Mouse (Mus musculus) cerebellum, adult 2 months (tissue): ENCODE measurements at regions not wholly inside any gene's neighbourhood (a gene's known extent, or its start where the extent isn't known, plus 50 kb on each side); places are given as distances from the start of the nearest gene placed in this dataset.

Experiments
- DNase-seq, 2 experiments: peaks; one replicate each; pipeline ENCODE4 v3.0.0; 2021
- H3K27ac ChIP-seq: fragments of 200-500 bp; 2 replicates; pipeline ENCODE4 v1.5.1; 2012; ENCODE audit warnings: low read length, control low read depth, inconsistent platforms; ENCODE audit not compliant: insufficient read depth
- H3K27me3 ChIP-seq: fragments of 200-500 bp; 2 replicates; pipeline ENCODE4 v1.6.1; 2012; ENCODE audit warnings: inconsistent platforms, mild to moderate bottlenecking, low read length, moderate library complexity; ENCODE audit not compliant: control insufficient read depth, insufficient read depth
- H3K4me1 ChIP-seq: fragments of 200-500 bp; 2 replicates; pipeline ENCODE4 v1.6.1; 2011; ENCODE audit warnings: low read length; ENCODE audit not compliant: control insufficient read depth, insufficient read depth
- H3K4me3 ChIP-seq: fragments of 200-500 bp; replicated peaks from 2 replicates; pipeline ENCODE3; 2011; ENCODE audit warnings: mild to moderate bottlenecking, low read depth, low read length, control low read depth; ENCODE audit not compliant: insufficient read depth
- CTCF ChIP-seq: fragments of 200-500 bp; IDR thresholded peaks from 2 replicates; pipeline ENCODE4 v1.5.1; 2011; ENCODE audit warnings: low read depth, mild to moderate bottlenecking, control low read depth, low read length, moderate library complexity, borderline replicate concordance; ENCODE audit not compliant: insufficient read depth
- POLR2A ChIP-seq: fragments of 200-500 bp; IDR thresholded peaks from 2 replicates; pipeline ENCODE4 v1.6.1; 2011; ENCODE audit warnings: low read length, control low read depth, borderline replicate concordance; ENCODE audit not compliant: insufficient read depth
- WGBS: fragments of 180-500 bp; shearing (Covaris S2); methylation state at CpG from one replicate; pipeline ENCODE4 v1.1.7; 2018; 5-methylcytosine and 5-hydroxymethylcytosine counted together

DNA sequence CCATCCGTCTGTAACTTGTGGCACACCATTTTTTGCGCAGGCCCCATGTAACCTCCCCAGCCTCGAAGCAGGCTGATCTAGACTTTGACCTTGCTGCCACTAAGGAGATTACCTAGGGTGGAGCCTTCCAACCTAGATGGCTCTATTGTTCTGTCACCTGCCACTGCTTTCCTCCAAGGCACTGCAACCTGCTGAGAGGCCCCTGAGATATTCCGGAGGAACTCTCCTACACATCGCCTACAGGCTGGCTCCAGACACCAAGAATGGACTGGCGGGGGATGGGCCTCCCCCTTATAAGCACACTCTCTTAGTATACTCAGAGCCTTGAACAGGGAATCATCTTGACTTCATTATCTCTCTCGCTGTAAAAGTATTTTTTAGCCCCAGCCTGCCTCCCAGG, 331.7 kb upstream of the Mtpn start:
- DNase-seq = no peak
- 75% methylated on average over 7 of the region's 7 CpGs for WGBS
- no peaks in the 10 kb centered on the region for H3K4me1 ChIP-seq
- H3K27me3 ChIP-seq = no peaks in the 10 kb centered on the region
- TF ChIP-seq POLR2A (no peak), CTCF (no peak)
- no peak overlapping the region for H3K27ac ChIP-seq
- H3K4me3 ChIP-seq = no peak overlapping the region

DNA sequence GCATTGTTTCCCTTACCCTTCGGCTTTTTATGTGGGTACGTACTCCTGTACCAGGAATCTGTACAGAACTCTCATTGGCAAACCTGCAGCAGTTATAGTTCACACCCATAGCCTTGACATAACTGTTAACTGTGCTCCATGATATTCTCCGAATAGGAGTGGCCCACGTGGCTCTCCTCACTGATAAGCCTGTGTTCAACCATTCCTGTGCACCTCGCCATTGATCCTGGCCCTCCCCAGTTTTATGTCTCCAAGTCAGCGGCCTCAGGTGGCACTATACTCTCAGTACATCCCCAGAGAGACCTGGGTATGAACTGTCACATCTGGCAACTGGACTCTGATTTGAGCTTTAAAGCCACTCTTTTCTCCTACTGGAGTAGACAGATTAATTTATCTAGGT, 324.5 kb upstream of the Mtpn start:
- no peak for DNase-seq
- no peak overlapping the region for H3K27ac ChIP-seq
- 86% methylated on average over 6 of the region's 6 CpGs for WGBS
- no peaks in the 10 kb centered on the region for H3K27me3 ChIP-seq
- no peak for TF ChIP-seq CTCF
- H3K4me3 ChIP-seq = no peak overlapping the region
- H3K4me1 ChIP-seq = no peaks in the 10 kb centered on the region; the same call in 1 of the 2 replicates

DNA sequence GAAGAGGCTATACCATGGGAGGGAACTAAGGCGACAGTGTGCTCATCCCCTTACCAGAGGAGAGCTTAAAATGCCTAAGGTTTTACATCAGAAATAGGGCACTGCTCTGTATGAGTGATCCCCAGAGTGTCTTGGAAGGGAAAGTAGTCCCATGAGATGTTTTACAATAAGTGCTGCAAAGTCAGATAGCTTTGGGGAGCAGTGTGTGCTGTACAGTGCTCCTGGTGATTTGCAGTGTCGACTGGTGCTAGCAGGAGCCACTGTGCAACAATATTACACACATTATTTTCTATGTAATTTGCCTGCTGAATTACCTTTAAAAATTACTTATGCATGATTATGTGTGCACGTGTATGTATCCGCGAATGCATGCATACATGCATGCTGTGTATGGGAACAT, 314.3 kb upstream of the Mtpn start:
- TF ChIP-seq CTCF (no peak), POLR2A (no peak)
- H3K4me3 ChIP-seq = no peak overlapping the region
- H3K27ac ChIP-seq = no peak overlapping the region
- no peaks in the 10 kb centered on the region for H3K4me1 ChIP-seq
- H3K27me3 ChIP-seq = no peaks in the 10 kb centered on the region
- no peak for DNase-seq
- 85% methylated on average over 5 of the region's 5 CpGs for WGBS

DNA sequence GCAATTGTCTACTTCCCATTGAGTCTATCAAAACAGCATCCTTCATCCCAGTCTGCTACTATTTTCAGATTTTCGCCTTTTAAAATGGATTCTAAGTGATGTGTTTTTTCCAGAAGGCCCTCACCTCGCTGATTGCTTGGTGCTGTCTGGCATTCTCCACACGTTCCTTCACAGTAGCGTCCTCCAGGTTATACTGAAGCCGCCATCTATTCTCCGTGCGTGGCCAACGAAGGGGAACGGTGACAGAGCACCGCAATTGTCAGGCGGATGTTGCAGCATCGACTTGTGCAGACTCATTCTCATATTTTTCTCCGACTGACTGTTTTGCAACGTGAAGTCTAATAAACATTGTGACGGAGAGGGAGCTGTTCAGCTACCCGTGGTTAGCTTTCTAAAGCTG, 277.0 kb upstream of the Mtpn start:
- Histone ChIP-seq H3K27ac (no peak overlapping the region), H3K27me3 (no peaks in the 10 kb centered on the region), H3K4me1 (no peaks in the 10 kb centered on the region), H3K4me3 (no peak overlapping the region)
- no peak for DNase-seq
- WGBS = 85% methylated on average over 16 of the region's 16 CpGs
- TF ChIP-seq CTCF = no peak
- no peak for TF ChIP-seq POLR2A

DNA sequence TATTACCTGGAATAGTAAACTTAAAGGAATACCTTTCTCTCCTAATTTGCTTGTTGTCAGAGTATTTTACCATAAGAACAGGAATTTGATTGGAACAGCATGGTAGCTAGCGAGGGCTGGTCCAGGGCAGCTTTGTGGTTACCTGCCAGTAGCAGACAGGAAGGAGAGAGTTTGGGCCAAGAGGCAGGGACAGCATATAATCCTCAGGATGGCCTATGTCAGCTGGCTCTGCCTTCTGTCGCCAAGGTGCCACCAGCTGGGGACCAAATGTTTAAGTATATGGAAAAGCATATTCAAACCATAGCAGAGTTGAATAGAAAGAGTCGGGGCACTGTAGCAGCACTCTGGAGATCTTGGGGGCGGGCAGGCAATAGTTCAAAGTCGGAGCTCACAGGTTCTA, 274.8 kb upstream of the Mtpn start:
- TF ChIP-seq CTCF (no peak), POLR2A (no peak)

DNA sequence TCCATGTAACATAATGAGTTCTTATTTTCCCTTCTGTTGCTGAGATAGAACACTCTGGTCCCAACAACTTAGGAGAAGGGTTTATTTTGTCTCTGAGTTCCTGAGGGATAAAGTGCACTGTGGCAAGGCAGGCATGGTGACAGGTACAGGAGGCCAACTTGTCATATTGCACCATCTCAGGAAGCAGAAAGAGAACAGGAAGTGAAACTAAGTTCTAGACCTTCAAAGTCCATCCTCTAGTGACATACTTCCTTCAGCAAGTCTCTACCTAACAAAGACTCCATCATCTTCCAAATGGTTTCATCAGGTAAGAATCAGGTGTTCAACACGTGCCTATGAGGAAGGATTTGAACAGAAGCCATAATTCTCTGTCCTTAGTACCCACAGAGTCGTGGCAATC, 266.1 kb upstream of the Mtpn start:
- no peak for DNase-seq
- H3K4me3 ChIP-seq = no peak overlapping the region
- H3K4me1 ChIP-seq = no peaks in the 10 kb centered on the region
- no peaks in the 10 kb centered on the region for H3K27me3 ChIP-seq
- H3K27ac ChIP-seq = no peak overlapping the region
- TF ChIP-seq CTCF = no peak
- no peak for TF ChIP-seq POLR2A
- WGBS = 78% methylated on average over 2 of the region's 2 CpGs

More for the DNA sequence above, 274.8 kb upstream of the Mtpn start:
- DNase-seq = peak; percentile 46 to 63
- 23% methylated on average over 5 of the region's 5 CpGs for WGBS
- no peaks in the 10 kb centered on the region for H3K4me1 ChIP-seq
- H3K4me3 ChIP-seq = no peak overlapping the region
- H3K27me3 ChIP-seq = no peaks in the 10 kb centered on the region
- no peak overlapping the region for H3K27ac ChIP-seq

DNA sequence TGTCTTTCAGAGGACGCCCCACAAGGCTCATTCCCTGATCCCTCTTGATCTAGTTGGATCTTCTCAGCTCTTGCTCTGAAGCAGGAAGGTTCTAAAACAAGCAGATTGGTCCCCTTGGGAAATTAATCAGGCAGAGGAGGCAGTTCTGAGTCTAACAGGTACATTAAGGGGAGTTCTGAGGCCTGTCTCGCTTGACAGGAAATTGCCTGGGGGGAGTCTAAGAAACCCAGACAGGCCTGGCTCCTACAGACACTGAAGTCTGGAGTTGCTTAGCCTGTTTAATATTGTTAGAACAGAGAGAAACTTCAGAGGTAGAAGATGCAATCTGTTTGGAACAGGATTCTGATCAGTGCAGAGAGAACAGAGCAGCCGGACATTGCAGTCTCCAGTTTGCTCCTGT, 264.4 kb upstream of the Mtpn start:
- 89% methylated on average over 3 of the region's 3 CpGs for WGBS
- Histone ChIP-seq H3K4me3 (no peak overlapping the region), H3K27ac (no peak overlapping the region), H3K27me3 (no peaks in the 10 kb centered on the region), H3K4me1 (no peaks in the 10 kb centered on the region)
- DNase-seq = no peak
- no peak for TF ChIP-seq POLR2A
- no peak for TF ChIP-seq CTCF

DNA sequence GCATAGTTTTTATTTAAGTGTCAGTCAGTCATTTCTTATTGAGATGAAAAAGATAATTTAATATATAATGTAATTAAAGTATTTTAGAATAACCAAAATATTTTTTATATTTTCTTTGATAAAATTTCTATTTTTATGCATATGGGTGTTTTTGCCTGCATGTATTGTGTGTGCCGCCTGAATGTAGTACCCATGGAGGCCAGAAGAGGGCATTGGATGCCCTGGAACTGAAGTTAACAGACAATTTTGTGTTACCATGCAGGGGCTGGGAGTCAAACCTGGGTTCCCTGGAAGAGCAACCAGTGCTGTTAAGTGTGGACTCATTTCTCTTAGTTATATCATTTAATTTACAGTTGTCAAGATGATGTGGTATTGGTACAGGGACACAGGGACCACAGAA, 240.0 kb upstream of the Mtpn start:
- no peaks in the 10 kb centered on the region for H3K27me3 ChIP-seq
- H3K27ac ChIP-seq = no peak overlapping the region
- H3K4me3 ChIP-seq = no peak overlapping the region
- TF ChIP-seq POLR2A (no peak), CTCF (no peak)
- DNase-seq = no peak
- WGBS = 100% methylated on average over 1 of the region's 1 CpGs
- no peaks in the 10 kb centered on the region for H3K4me1 ChIP-seq
